Mouse (Mus musculus) right cerebral cortex, adult 18-20 months (tissue): ENCODE data around the gene Gbp8.
"Not testable (repeated sequence)": the region's sequence is repeated elsewhere in the genome, so short reads cannot be mapped to it uniquely, and the experiment has no call there.

ENCODE experiments used
- DNase-seq: peaks from one replicate; pipeline ENCODE4 v3.0.0; 2022; ENCODE audit warnings: mixed read lengths

Gbp8 gene

GRCm38 (mm10) chr5:105139409-105140088 is at the start of gene Gbp8, which contains the start of the genes Gbp9 and Gbp4:
TSS of gene Gbp8 (minus strand) at chr5:105139540.
TSS of gene Gbp9 (minus strand) at chr5:105139539.
TSS of gene Gbp4 (minus strand) at chr5:105139586.
- DNase-seq, result not testable (repeated sequence)

- DNase-seq, result no peak
Observed at GRCm38 (mm10) chr5:105181446-105181845, 42.1 kb upstream of the Gbp8 start.

- no peak for DNase-seq
Observed at GRCm38 (mm10) chr5:105156582-105156981, 17.2 kb upstream of the Gbp8 start.

GRCm38 (mm10) chr5:105154049-105154448 is 14.7 kb upstream of the Gbp8 start:
- no peak for DNase-seq

GRCm38 (mm10) chr5:105148062-105148461 is 8.7 kb upstream of the Gbp8 start:
- DNase-seq, result not testable (repeated sequence)

- no peak for DNase-seq
Observed at GRCm38 (mm10) chr5:105146447-105146846, 7.1 kb upstream of the Gbp8 start.

- DNase-seq, result not testable (repeated sequence)
Observed at GRCm38 (mm10) chr5:105145731-105146130, 6.4 kb upstream of the Gbp8 start.

GRCm38 (mm10) chr5:105140089-105140810 is 910 bp upstream of the Gbp8 start:
- DNase-seq, result not testable (repeated sequence)

- no peak for DNase-seq
Observed at GRCm38 (mm10) chr5:105138906-105139305, 434 bp downstream of the Gbp8 start.

GRCm38 (mm10) chr5:105136706-105137304 is 2.5 kb downstream of the Gbp8 start:
- not testable (repeated sequence) for DNase-seq

GRCm38 (mm10) chr5:105121731-105122130 is 17.6 kb downstream of the Gbp8 start:
- DNase-seq, result peak; percentile 17

GRCm38 (mm10) chr5:105115740-105116139 is 23.6 kb downstream of the Gbp8 start:
- no peak for DNase-seq

- no peak for DNase-seq
Observed at GRCm38 (mm10) chr5:105114696-105115095, 24.6 kb downstream of the Gbp8 start.

GRCm38 (mm10) chr5:105113656-105114055 is 25.7 kb downstream of the Gbp8 start:
- DNase-seq, result no peak

- not testable (repeated sequence) for DNase-seq
Observed at GRCm38 (mm10) chr5:105110271-105110852, 29.0 kb downstream of the Gbp8 start.

GRCm38 (mm10) chr5:105109775-105110174 is 29.6 kb downstream of the Gbp8 start:
- DNase-seq, result not testable (repeated sequence)

- not testable (repeated sequence) for DNase-seq
Observed at GRCm38 (mm10) chr5:105105689-105106088, 33.7 kb downstream of the Gbp8 start.

GRCm38 (mm10) chr5:105081900-105082299 is 57.4 kb downstream of the Gbp8 start:
- DNase-seq, result no peak

- not testable (repeated sequence) for DNase-seq
Observed at GRCm38 (mm10) chr5:105068356-105068755, 71.0 kb downstream of the Gbp8 start.

GRCm38 (mm10) chr5:105064443-105064842 is 74.9 kb downstream of the Gbp8 start:
- not testable (repeated sequence) for DNase-seq

- no peak for DNase-seq
Observed at GRCm38 (mm10) chr5:105063321-105063720, 76.0 kb downstream of the Gbp8 start.

- not testable (repeated sequence) for DNase-seq
Observed at GRCm38 (mm10) chr5:105062403-105062802, 76.9 kb downstream of the Gbp8 start.

- DNase-seq, result no peak
Observed at GRCm38 (mm10) chr5:105060224-105060623, 79.1 kb downstream of the Gbp8 start.
